Mouse (Mus musculus) forebrain, embryonic 16.5 days (tissue): Measurements from ENCODE around the gene Cd300lf. TPM values are rescaled to one million over a fixed set of nuclear protein-coding genes. Genes with fewer than 3 reads are reported as not detected.

ENCODE experiments used
- ATAC-seq: fragments of 200-750 bp; cut with Nextera tagmentation; 2 replicates; pipeline ENCODE4 v1.8.0; 2017; ENCODE audit warnings: mild to moderate bottlenecking, moderate library complexity
- H3K27ac ChIP-seq: fragments of 300-500 bp; sonication (generic); 2 replicates; pipeline ENCODE4 v1.5.1; 2014; ENCODE audit warnings: low read length, control low read depth
- H3K27me3 ChIP-seq: fragments of 300-500 bp; sonication (generic); replicated peaks from 2 replicates; pipeline ENCODE4 v1.6.1; 2014; ENCODE audit warnings: low read length; ENCODE audit not compliant: control insufficient read depth, insufficient read depth
- H3K36me3 ChIP-seq: fragments of 300-500 bp; sonication (generic); 2 replicates; pipeline ENCODE4 v1.6.1; 2014; ENCODE audit not compliant: control insufficient read depth, insufficient read depth
- H3K4me1 ChIP-seq: fragments of 300-500 bp; sonication (generic); replicated peaks from 2 replicates; pipeline ENCODE4 v1.6.1; 2014; ENCODE audit warnings: low read length; ENCODE audit not compliant: control insufficient read depth, insufficient read depth
- H3K4me2 ChIP-seq: fragments of 300-500 bp; sonication (generic); 2 replicates; pipeline ENCODE4 v1.6.1; 2014; ENCODE audit warnings: mild to moderate bottlenecking, low read length, control low read depth
- H3K4me3 ChIP-seq: fragments of 300-500 bp; sonication (generic); replicated peaks from 2 replicates; pipeline ENCODE4 v1.5.1; 2014; ENCODE audit warnings: mild to moderate bottlenecking, low read length, control low read depth
- H3K9ac ChIP-seq: fragments of 300-500 bp; sonication (generic); replicated peaks from 2 replicates; pipeline ENCODE4 v1.6.1; 2014; ENCODE audit warnings: low read depth, low read length, control low read depth
- H3K9me3 ChIP-seq: fragments of 300-500 bp; sonication (generic); 2 replicates; pipeline ENCODE4 v1.6.1; 2016; ENCODE audit warnings: low read length; ENCODE audit not compliant: control insufficient read depth
- WGBS: fragments of 180-500 bp; shearing (Covaris S2); extraction: QIAGEN DNeasy Blood & Tissue Kit; methylation state at CpG from one replicate; pipeline ENCODE4 v1.1.7; 2014; 5-methylcytosine and 5-hydroxymethylcytosine counted together
- polyA plus RNA-seq: library from polyadenylated mRNA; unstranded; fragments of >200 nt; fragmentation: Nextera tagmentation; extraction: Ambion mirVana; gene quantifications from 2 replicates; pipeline ENCODE4 v1.2.1, GENCODE M21; 2015

Gene Cd300lf
- 0.27 TPM in 1 of 2 replicates, not detected in the other for polyA plus RNA-seq

GRCm38 (mm10) chr11:115133800-115134199, at the start of gene Cd300lf:
TSS of gene Cd300lf (minus strand) at chr11:115133992.
- Histone ChIP-seq H3K4me3 (no peak within 1 kb of the TSS), H3K36me3 (no peaks in the 10 kb centered on the region), H3K27ac (no peak within 1 kb of the TSS), H3K9me3 (no peaks in the 10 kb centered on the region), H3K4me2 (no peak within 1 kb of the TSS), H3K4me1 (no peaks in the 10 kb centered on the region), H3K9ac (no peak within 1 kb of the TSS), H3K27me3 (no peaks in the 10 kb centered on the region)
- no peak for ATAC-seq
- 85% methylated on average over 8 of the region's 8 CpGs for WGBS

- Histone ChIP-seq H3K27me3 (no peaks in the 10 kb centered on the region), H3K9me3 (no peaks in the 10 kb centered on the region), H3K9ac (no peak overlapping the region), H3K4me2 (no peak overlapping the region), H3K4me3 (no peak overlapping the region), H3K4me1 (peaks cover 22% of the 10 kb centered on the region), H3K27ac (no peak overlapping the region), H3K36me3 (no peaks in the 10 kb centered on the region)
- no peak for ATAC-seq
- 21% methylated on average over 12 of the region's 12 CpGs for WGBS
Measured at GRCm38 (mm10) chr11:115181913-115182638, 48.3 kb upstream of the Cd300lf start.

- H3K9ac ChIP-seq = no peak overlapping the region
- H3K4me3 ChIP-seq = no peak overlapping the region
- H3K4me1 ChIP-seq = peaks cover 20% of the 10 kb centered on the region
- no peaks in the 10 kb centered on the region for H3K36me3 ChIP-seq
- H3K27ac ChIP-seq = peak overlapping the region; percentile 38; the same call in 1 of the 2 replicates
- 77% methylated on average over 6 of the region's 6 CpGs for WGBS
- H3K27me3 ChIP-seq = no peaks in the 10 kb centered on the region
- no peak overlapping the region for H3K4me2 ChIP-seq
- H3K9me3 ChIP-seq = no peaks in the 10 kb centered on the region
- ATAC-seq = no peak
Measured at GRCm38 (mm10) chr11:115179881-115180280, 46.1 kb upstream of the Cd300lf start.

GRCm38 (mm10) chr11:115179191-115179590, 45.4 kb upstream of the Cd300lf start:
- 42% methylated on average over 6 of the region's 6 CpGs for WGBS
- H3K4me2 ChIP-seq = no peak overlapping the region
- no peaks in the 10 kb centered on the region for H3K36me3 ChIP-seq
- H3K9me3 ChIP-seq = no peaks in the 10 kb centered on the region
- H3K4me3 ChIP-seq = no peak overlapping the region
- H3K27me3 ChIP-seq = no peaks in the 10 kb centered on the region
- peak overlapping the region; percentile 38; the same call in 1 of the 2 replicates for H3K27ac ChIP-seq
- H3K9ac ChIP-seq = no peak overlapping the region
- H3K4me1 ChIP-seq = peaks cover 22% of the 10 kb centered on the region
- peak; percentile 73 for ATAC-seq

GRCm38 (mm10) chr11:115178766-115179165, 45.0 kb upstream of the Cd300lf start:
- Histone ChIP-seq H3K4me3 (no peak overlapping the region), H3K4me1 (peaks cover 26% of the 10 kb centered on the region), H3K9me3 (no peaks in the 10 kb centered on the region), H3K27ac (no peak overlapping the region), H3K36me3 (no peaks in the 10 kb centered on the region), H3K4me2 (no peak overlapping the region), H3K9ac (no peak overlapping the region), H3K27me3 (no peaks in the 10 kb centered on the region)
- 68% methylated on average over 2 of the region's 2 CpGs for WGBS
- ATAC-seq = no peak

- 21% methylated on average over 10 of the region's 10 CpGs for WGBS
- Histone ChIP-seq H3K4me2 (no peak overlapping the region), H3K9me3 (no peaks in the 10 kb centered on the region), H3K4me1 (peaks cover 30% of the 10 kb centered on the region), H3K27me3 (no peaks in the 10 kb centered on the region), H3K9ac (0 out of 2 replicates have a peak overlapping the region, but pooled peaks have one; percentile 9), H3K4me3 (no peak overlapping the region), H3K36me3 (no peaks in the 10 kb centered on the region), H3K27ac (peak overlapping the region; percentile 58)
- ATAC-seq = peak; percentile 61
Measured at GRCm38 (mm10) chr11:115177559-115178195, 43.9 kb upstream of the Cd300lf start.

GRCm38 (mm10) chr11:115176399-115177190, 42.8 kb upstream of the Cd300lf start:
- H3K9ac ChIP-seq = no peak overlapping the region
- no peaks in the 10 kb centered on the region for H3K36me3 ChIP-seq
- no peaks in the 10 kb centered on the region for H3K9me3 ChIP-seq
- no peak overlapping the region for H3K4me2 ChIP-seq
- H3K4me1 ChIP-seq = peaks cover 40% of the 10 kb centered on the region
- ATAC-seq = no peak
- H3K27me3 ChIP-seq = no peaks in the 10 kb centered on the region
- 62% methylated on average over 24 of the region's 24 CpGs for WGBS
- no peak overlapping the region for H3K4me3 ChIP-seq
- H3K27ac ChIP-seq = no peak overlapping the region

- Histone ChIP-seq H3K4me1 (peaks cover 35% of the 10 kb centered on the region), H3K4me3 (no peak overlapping the region), H3K9ac (no peak overlapping the region; the same call in 1 of the 2 replicates), H3K36me3 (no peaks in the 10 kb centered on the region), H3K9me3 (no peaks in the 10 kb centered on the region), H3K27ac (no peak overlapping the region), H3K4me2 (no peak overlapping the region), H3K27me3 (no peaks in the 10 kb centered on the region)
- no peak for ATAC-seq
- WGBS = 24% methylated on average over 16 of the region's 16 CpGs
Measured at GRCm38 (mm10) chr11:115173549-115174339, 40.0 kb upstream of the Cd300lf start.
